Comparison of ENCODE assay signal across 11 mouse cellular contexts in genomic region chr7:118972306-118972705, GRCm38 (mm10). TPM values are rescaled to one million over a fixed set of nuclear protein-coding genes. Genes with fewer than 3 reads are reported as not detected.
DNase-seq lines count a peak whose midpoint lies in the region; ATAC-seq lines count a peak whose summit lies in the region.
"Had no signal": no experiment of that assay in that cellular context is flagged by ENCODE, and none has a peak within 500 bp of the region (broad histone marks: within the 10 kb centered on the region; RNA-seq: fewer than 3 reads in every experiment).

No protein-coding gene starts in this region.

- H3K36me3 ChIP-seq in embryonic facial prominence, embryonic 14.5 days (ENCODE audit: control insufficient read depth, insufficient read depth, low read length) = peaks cover 38% of the 10 kb centered on the region
- peaks cover 65% of the 10 kb centered on the region for H3K36me3 ChIP-seq in embryonic facial prominence, embryonic 10.5 days (replicated peaks)
- no peaks in the 10 kb centered on the region for H3K36me3 ChIP-seq in midbrain, embryonic 15.5 days (replicated peaks)

- DNase-seq in embryonic facial prominence, embryonic 14.5 days (ENCODE audit: low spot score) = peak; percentile 35
- DNase-seq in embryonic facial prominence, embryonic 10.5 days (ENCODE audit: low spot score) = no peak
- DNase-seq in ZHBTc4 (ENCODE audit: low read depth, low spot score) = peak; percentile 53
- peak; percentile 60 for DNase-seq in embryo, embryonic 10.5 days (ENCODE audit: low spot score)
- DNase-seq in urinary bladder, postnatal 4 days (ENCODE audit: low spot score in 2 of 2) = no peak
- DNase-seq in thymus, postnatal 4 days = no peak
- DNase-seq: heart, postnatal 14 days; kidney, adult 8-10 months; lung, embryonic 14.5 days had no signal

- 0 out of 2 replicates have a peak, but pooled peaks cover 2% of the 10 kb centered on the region for H3K4me1 ChIP-seq in embryonic facial prominence, embryonic 14.5 days (ENCODE audit: control insufficient read depth, insufficient read depth, low read length)
- H3K4me1 ChIP-seq in embryonic facial prominence, embryonic 10.5 days = peaks cover 11% of the 10 kb centered on the region
- peaks cover 15% of the 10 kb centered on the region; the same call in 1 of the 2 replicates for H3K4me1 ChIP-seq in midbrain, embryonic 15.5 days

- no peak overlapping the region for H3K27ac ChIP-seq in embryonic facial prominence, embryonic 14.5 days (replicated peaks; ENCODE audit: low read depth, low read length)
- no peak overlapping the region for H3K27ac ChIP-seq in embryonic facial prominence, embryonic 10.5 days (replicated peaks)
- H3K27ac ChIP-seq in midbrain, embryonic 15.5 days = no peak overlapping the region
- H3K27ac ChIP-seq: limb, embryonic 12.5 days had no signal

- 0 out of 2 replicates have a peak, but pooled peaks have one; percentile 30 for ATAC-seq in embryonic facial prominence, embryonic 14.5 days (ENCODE audit: low read depth)
- ATAC-seq in midbrain, embryonic 15.5 days (replicated peaks) = peak; percentile 46; the same call in 1 of the 2 replicates

- no peak overlapping the region for H3K4me2 ChIP-seq in embryonic facial prominence, embryonic 14.5 days (ENCODE audit: low read depth, low read length)
- no peak overlapping the region for H3K4me2 ChIP-seq in midbrain, embryonic 15.5 days
- H3K4me2 ChIP-seq: limb, embryonic 12.5 days; lung, embryonic 14.5 days had no signal

- WGBS in embryonic facial prominence, embryonic 14.5 days = 75% methylated on average over 5 of the region's 5 CpGs
- 83% methylated on average over 5 of the region's 5 CpGs for WGBS in embryonic facial prominence, embryonic 10.5 days
- WGBS in midbrain, embryonic 15.5 days = 36% methylated on average over 5 of the region's 5 CpGs

- H3K4me3 ChIP-seq in embryonic facial prominence, embryonic 14.5 days (ENCODE audit: low read depth, low read length) = no peak overlapping the region
- H3K4me3 ChIP-seq in embryonic facial prominence, embryonic 10.5 days = no peak overlapping the region
- no peak overlapping the region for H3K4me3 ChIP-seq in midbrain, embryonic 15.5 days
- H3K4me3 ChIP-seq: limb, embryonic 12.5 days had no signal

- no peaks in the 10 kb centered on the region for H3K9me3 ChIP-seq in embryonic facial prominence, embryonic 14.5 days (ENCODE audit: control insufficient read depth, low read length)
- no peaks in the 10 kb centered on the region for H3K9me3 ChIP-seq in embryonic facial prominence, embryonic 10.5 days
- H3K9me3 ChIP-seq in midbrain, embryonic 15.5 days = no peaks in the 10 kb centered on the region
- H3K9me3 ChIP-seq: limb, embryonic 12.5 days had no signal

- no peaks in the 10 kb centered on the region for H3K27me3 ChIP-seq in embryonic facial prominence, embryonic 14.5 days (replicated peaks; ENCODE audit: control insufficient read depth, insufficient read depth, low read length)
- H3K27me3 ChIP-seq in embryonic facial prominence, embryonic 10.5 days (replicated peaks; ENCODE audit: low read depth, poor library complexity, severe bottlenecking) = no peaks in the 10 kb centered on the region
- H3K27me3 ChIP-seq in midbrain, embryonic 15.5 days (replicated peaks) = no peaks in the 10 kb centered on the region
- H3K27me3 ChIP-seq: limb, embryonic 12.5 days had no signal

- no peak overlapping the region for H3K9ac ChIP-seq in embryonic facial prominence, embryonic 14.5 days (ENCODE audit: low read depth, low read length)
- no peak overlapping the region for H3K9ac ChIP-seq in midbrain, embryonic 15.5 days
- H3K9ac ChIP-seq: limb, embryonic 12.5 days; lung, embryonic 14.5 days had no signal

RNA-seq across cellular contexts. Expression of gene Gprc5b, which starts 22.7 kb away (rescaled TPM):
- polyA plus RNA-seq in embryonic facial prominence, embryonic 14.5 days (2014; fragmentation: Nextera tagmentation; extraction: Ambion mirVana) = 17.0 and 17.7 TPM in 2 replicates
- 7.2 and 8.2 TPM in 2 replicates for polyA plus RNA-seq in embryonic facial prominence, embryonic 10.5 days (2016; fragmentation: Nextera tagmentation; extraction: Ambion mirVana)
- 6.1 TPM in 2 replicates for polyA plus RNA-seq in midbrain, embryonic 15.5 days (2015; fragmentation: Nextera tagmentation; extraction: Ambion mirVana)

Comparison
In these comparisons a context has a peak if more than half of its experiments do, and no peak if none do; other contexts are left out.
1. DNase-seq: peak in embryonic facial prominence, embryonic 14.5 days (single experiment), ZHBTc4 (single experiment) and embryo, embryonic 10.5 days (single experiment); none in embryonic facial prominence, embryonic 10.5 days (single experiment), urinary bladder, postnatal 4 days (0 of 2) and thymus, postnatal 4 days (single experiment).